12 mouse cellular contexts compared by ENCODE assay signal in genomic region chr6:17110564-17111100, GRCm38 (mm10). TPM values are rescaled to one million over a fixed set of nuclear protein-coding genes. Genes with fewer than 3 reads are reported as not detected.
A peak's percentile ranks its signal among the peaks of the same experiment; 100 is the strongest.
DNase-seq lines count a peak whose midpoint lies in the region; TF ChIP-seq lines count a peak whose summit lies in the region.
"Had no signal": no experiment of that assay in that cellular context is flagged by ENCODE, and none has a peak within 500 bp of the region (broad histone marks: within the 10 kb centered on the region; RNA-seq: fewer than 3 reads in every experiment).

No protein-coding gene starts in this region.

- peak; percentile 51 for TF ChIP-seq CTCF in left cerebral cortex, adult 2 months (IDR thresholded peaks at IDR 0.05)

- no peak overlapping the region for H3K4me3 ChIP-seq in left cerebral cortex, adult 2 months
- H3K4me3 ChIP-seq: lung, embryonic 15.5 days; neural tube, embryonic 12.5 days had no signal

- no peak overlapping the region for H3K27ac ChIP-seq in left cerebral cortex, adult 2 months
- H3K27ac ChIP-seq: lung, embryonic 15.5 days; neural tube, embryonic 12.5 days had no signal

- intact Hi-C loops in left cerebral cortex, adult 2 months (cut with DNase I), result loop anchor here (5.0 kb wide), 1 partner anchor 42 kb away; no protein-coding TSS in a partner anchor
- intact Hi-C loops in heart, postnatal 14 days (cut with DNase I), result loop anchor here (1.0 to 5.0 kb wide), 3 partner anchors 60 to 249 kb away; no protein-coding TSS in a partner anchor

- peak; percentile 41 for DNase-seq in embryo, embryonic 10 days (ENCODE audit: low spot score)
- no peak for DNase-seq in embryo, embryonic 9.5 days (ENCODE audit: extremely low spot score)
- DNase-seq in left cerebral cortex, adult 2 months (ENCODE audit: extremely low spot score in 1 of 2, low spot score in 2 of 2), result no peak
- DNase-seq in left cerebral cortex, adult 9 months (ENCODE audit: low spot score in 2 of 2), result no peak
- DNase-seq in heart, postnatal 14 days, result peak; percentile 13 to 29
- peak; percentile 48 for DNase-seq in lung, postnatal 14 days
- no peak for DNase-seq in cerebellum, adult 9-11 months
- DNase-seq in ovary, adult 18-20 months (ENCODE audit: low spot score), result no peak
- DNase-seq: B cell, adult 2 months; cerebellum, postnatal 14 days had no signal

RNA-seq across cellular contexts. Expression of gene Tes, which starts 45.7 kb away (rescaled TPM):
- total RNA-seq in left cerebral cortex, adult 2 months (2021), result 1 to 10 TPM; 4.5 to 5.9 TPM
- total RNA-seq in heart, postnatal 14 days (2021), result 1 to 10 TPM; 5.8 to 8.9 TPM

Comparison
In these comparisons a context has a peak if more than half of its experiments do, and no peak if none do; other contexts are left out.
1. DNase-seq: peak in embryo, embryonic 10 days (single experiment), heart, postnatal 14 days (2 of 2) and lung, postnatal 14 days (single experiment); none in embryo, embryonic 9.5 days (single experiment), left cerebral cortex, adult 2 months (0 of 2), left cerebral cortex, adult 9 months (0 of 2), cerebellum, adult 9-11 months (single experiment) and ovary, adult 18-20 months (single experiment).